Mouse (Mus musculus) right cerebral cortex, adult 2 months (tissue): ENCODE measurements at regions not wholly inside any gene's neighbourhood (a gene's known extent, or its start where the extent isn't known, plus 50 kb on each side); places are given as distances from the start of the nearest gene placed in this dataset.

Experiments used
- DNase-seq, 2 experiments: peaks; one replicate each; pipeline ENCODE4 v3.0.0; 2021 to 2022; ENCODE audit warnings: low spot score in 2 of 2

- no peak for DNase-seq
Observed at GRCm38 (mm10) chr1:193578661-193579175, 208.6 kb upstream of the Camk1g start.

- no peak for DNase-seq
Observed at GRCm38 (mm10) chr1:193577821-193578220, 207.7 kb upstream of the Camk1g start.

DNA sequence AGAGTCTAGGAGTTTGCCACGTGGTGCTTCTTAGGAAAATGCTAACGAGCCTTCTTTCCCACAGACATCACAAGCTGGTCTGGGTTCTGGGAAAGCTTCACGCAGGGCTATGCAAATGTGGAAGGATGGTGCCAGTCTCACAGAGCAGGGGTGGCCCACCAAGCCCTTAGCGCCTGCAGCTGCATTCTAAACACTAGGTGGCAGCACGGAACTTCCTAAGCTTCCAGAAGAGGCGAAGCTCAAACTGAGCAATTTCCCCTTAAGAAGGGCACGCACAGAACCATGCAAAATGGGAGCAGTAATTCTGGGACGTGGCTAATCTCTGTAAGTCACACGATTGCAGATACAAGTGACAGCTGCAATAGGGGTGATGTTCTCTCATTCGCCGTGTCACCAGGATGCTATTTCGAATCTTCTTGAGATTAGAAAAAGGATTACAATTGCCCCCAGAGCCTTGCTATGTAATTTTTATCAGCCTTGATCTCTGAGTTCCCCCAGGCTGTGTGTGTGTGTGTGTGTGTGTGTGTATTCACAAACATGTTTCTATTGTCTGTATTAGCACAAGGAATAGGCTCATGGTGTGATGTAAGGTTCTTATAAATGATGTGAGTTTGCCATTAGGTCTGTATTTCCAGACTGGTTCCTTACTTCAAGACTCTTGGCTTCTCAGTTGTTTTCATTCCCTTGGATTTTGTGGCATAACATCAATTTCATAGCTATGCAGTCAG lies 206.1 kb upstream of the Camk1g start:
- peak; percentile 90 to 92 for DNase-seq

- no peak for DNase-seq
Observed at GRCm38 (mm10) chr1:193572827-193573226, 202.7 kb upstream of the Camk1g start.

GRCm38 (mm10) chr1:193572411-193572810 lies 202.3 kb upstream of the Camk1g start:
- DNase-seq = no peak

DNA sequence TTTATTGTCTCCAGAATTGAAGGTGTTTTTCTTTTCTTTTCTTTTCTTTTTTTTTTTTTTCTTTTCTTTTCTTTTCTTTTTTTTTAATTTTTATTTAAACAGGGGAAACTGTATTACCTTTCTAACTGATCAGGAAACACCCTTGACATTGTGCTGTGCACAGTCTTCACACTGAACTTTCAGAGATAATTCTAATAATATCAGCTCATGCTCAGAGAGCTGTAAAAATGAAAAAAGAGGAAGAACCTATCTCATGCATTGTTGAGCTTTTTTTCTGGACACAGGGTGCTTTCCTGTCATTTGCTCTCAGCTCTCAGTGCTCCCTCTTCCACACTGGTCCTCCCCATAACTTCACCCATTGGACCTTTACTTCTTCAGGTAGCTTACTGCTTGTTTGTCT lies 201.0 kb upstream of the Camk1g start:
- no peak for DNase-seq

DNA sequence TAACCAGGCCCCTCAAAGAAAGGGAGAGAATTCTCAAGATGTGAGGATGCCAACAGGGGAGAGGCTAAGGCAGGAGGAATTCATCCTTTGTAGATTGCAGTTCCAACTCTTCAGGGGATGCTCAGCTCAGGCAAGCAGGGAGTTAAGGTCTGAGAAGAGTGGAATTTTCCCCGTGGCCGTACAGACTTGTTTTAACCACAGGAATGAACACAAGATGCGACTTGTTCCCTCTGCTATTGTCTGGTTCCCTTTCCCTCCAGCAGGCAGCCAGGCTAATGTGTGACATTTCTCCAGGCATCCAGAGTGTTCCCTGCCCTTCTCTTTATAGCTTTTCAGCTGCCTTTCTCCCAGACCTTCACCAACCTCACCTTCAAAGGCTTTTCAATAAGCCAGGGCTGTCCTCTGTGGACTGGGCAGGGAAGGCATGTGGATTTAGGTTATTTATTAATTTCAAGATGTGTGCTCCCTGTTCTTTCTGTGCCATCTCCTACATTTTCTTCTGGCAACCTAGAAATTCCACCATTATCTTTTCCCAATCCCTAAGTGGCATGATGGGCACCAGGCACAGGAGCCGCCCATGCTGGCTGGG lies 198.6 kb upstream of the Camk1g start:
- no peak for DNase-seq

- no peak for DNase-seq
Observed at GRCm38 (mm10) chr1:193567217-193567616, 197.1 kb upstream of the Camk1g start.

GRCm38 (mm10) chr1:193564225-193564624 lies 194.1 kb upstream of the Camk1g start:
- no peak for DNase-seq

GRCm38 (mm10) chr1:193562242-193562641 lies 192.1 kb upstream of the Camk1g start:
- DNase-seq = no peak

- DNase-seq = no peak
Observed at GRCm38 (mm10) chr1:193558122-193558521, 188.0 kb upstream of the Camk1g start.

GRCm38 (mm10) chr1:193554731-193555130 lies 184.6 kb upstream of the Camk1g start:
- DNase-seq = no peak

DNA sequence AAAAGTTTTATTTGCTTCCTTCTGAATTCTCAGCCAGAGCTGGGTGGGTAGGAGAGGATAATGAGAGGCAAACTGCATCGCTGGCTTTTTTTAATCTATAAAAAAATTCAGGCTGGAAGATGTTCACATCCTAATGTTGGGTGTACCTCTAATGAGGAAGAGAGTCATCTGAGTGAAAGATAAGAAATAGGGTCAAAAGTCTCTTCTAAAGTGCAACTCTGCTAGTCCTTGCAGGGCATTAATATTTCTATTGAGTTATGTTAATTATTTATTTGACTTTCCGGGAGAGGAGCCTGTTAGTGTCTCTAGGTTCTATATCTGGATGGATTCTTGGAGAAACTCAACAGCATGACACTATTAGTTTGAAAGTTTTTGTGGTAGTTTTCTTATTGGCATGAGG lies 182.2 kb upstream of the Camk1g start:
- no peak for DNase-seq

DNA sequence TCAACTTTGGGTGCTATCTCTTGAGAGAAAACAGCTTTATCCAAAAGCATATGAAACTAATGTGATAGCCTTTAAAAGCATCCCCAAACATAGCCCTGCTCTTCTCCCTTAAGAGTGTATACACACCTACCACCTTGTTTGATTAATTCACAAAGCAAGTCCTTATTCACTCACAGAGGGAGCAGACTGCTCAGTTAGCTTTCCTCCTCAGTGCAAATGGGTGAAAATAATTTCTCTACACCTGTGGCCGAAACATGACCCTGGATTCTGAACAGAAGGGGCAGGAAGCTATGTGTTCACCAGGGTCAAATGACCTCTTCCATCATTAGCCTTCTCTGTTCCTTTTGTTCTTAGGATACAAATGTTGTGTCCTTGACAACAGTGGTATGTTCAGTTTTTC lies 181.2 kb upstream of the Camk1g start:
- no peak for DNase-seq

DNA sequence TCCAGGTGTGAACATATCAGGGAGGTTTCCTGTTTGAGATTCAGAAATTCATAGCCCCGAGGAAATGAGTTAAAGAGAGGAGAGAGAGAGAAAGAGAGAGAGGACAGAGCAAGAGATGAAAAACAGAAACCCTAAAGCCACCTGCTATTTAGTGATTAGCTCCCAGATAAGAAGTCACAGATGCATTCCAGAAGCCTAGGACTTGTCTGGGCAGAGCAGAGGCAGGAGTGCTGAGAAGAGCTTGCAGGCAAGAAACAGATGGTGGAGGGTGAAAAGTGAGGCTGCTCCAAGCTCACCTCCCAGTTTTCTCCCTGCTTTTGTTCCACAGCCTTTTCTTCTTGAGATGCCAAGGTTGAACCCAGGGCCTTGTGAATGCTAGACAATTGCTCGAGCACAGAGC lies 180.7 kb upstream of the Camk1g start:
- DNase-seq = no peak

DNA sequence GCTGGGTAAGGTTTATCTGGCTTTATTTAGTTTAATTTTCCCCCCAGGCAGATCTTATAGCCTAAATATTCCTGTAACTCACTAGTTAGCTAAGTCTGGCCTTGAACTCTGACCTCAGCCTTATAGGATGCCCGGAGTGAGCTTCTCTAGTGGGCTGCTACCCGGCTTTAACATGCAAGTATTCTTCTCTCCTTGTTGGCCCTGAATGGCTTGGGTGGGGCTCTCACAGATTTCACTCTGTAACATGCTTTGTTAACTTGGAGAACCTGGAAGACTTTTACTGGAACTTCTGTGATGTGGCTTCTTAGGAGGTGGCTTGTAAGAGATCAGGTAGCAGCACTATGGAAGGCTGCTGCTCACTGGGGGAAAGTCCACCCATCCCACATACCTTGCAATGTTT lies 177.3 kb upstream of the Camk1g start:
- no peak for DNase-seq

DNA sequence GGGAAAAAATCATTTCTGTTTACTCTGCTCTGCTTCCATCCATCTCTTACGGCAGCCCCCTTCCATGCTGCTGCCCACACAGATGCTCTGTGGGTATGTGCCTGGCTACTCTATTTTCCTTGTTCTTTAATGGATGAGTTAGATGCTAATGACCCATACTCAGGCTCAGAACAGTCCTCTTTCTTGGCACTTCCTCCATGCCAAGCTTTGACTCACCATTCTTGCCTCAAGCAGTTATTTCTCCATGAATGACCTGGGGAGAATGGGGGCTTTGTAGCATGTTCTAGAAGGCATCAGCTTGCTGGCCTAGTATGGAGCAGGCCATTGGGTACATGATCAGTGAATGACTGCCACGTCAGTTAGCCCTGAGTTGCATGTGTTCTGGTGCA lies 175.9 kb upstream of the Camk1g start:
- no peak for DNase-seq

DNA sequence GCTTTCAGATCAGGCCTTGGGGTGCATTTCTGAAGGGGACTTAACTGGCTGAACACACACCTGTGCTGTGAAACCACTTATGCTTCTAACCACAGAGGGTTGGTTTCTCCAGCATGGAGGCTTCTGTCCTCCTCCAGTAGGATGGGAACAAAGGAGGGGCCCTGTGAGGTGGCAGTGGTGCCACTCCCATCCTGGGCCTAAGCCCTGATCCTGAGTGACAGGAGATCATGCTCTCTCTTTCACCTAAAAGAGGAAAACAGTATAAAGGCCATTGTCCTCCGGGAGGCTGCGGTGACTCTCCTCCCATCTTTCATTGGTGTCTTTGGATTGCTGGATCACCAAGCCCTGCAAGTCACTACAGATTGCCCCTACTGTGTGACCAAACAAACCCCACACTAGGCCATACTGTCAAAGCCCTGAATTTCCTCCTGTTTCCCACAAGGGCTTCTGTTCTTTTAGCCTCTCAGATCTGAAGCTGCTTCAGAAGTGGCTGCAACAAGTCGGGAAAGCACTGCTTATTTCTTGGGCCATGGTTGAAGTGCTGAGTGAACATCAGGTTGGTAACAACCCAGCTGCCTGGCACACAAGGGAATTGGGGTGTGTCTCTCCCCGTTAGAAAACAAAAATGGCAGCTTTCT lies 175.4 kb upstream of the Camk1g start:
- no peak for DNase-seq

GRCm38 (mm10) chr1:193544804-193545203 lies 174.7 kb upstream of the Camk1g start:
- no peak for DNase-seq

DNA sequence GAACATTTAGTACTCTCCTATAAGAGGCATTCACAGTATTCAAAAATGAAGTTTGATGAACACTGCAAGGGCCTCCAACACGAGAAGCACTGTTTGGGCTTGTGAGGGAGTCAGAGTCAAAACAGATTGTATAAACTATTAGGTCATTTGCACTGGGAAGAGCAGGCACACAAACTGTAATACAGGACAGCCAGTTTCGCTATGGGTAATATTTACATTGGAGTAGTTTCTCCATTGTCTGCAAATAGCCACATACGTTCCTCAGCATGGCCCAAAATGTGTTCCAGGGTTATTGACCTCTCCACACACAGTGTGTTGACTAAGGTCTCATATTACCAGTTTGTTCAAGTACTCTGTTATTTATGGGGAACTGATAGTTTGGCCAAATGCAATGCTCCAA lies 173.7 kb upstream of the Camk1g start:
- DNase-seq = no peak

DNA sequence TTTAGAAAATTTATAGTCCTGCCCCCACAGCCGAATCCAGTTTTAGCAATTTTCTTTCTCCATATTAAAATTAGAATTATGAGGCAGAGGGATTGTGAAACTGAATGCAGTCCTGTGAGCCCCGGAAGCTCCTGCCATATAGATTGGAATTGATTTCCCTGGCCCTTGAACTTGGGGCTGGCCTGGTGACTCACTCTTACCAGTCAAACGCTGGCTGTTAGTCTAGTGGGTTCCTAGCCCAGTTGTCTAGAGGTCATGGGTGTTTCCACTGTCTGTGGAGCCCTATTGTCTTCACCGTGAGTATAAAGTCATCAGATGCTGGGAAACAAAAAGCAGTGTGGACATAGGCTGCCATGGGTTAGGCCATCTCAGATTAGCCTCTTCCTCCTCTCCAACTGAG lies 173.2 kb upstream of the Camk1g start:
- no peak for DNase-seq

DNA sequence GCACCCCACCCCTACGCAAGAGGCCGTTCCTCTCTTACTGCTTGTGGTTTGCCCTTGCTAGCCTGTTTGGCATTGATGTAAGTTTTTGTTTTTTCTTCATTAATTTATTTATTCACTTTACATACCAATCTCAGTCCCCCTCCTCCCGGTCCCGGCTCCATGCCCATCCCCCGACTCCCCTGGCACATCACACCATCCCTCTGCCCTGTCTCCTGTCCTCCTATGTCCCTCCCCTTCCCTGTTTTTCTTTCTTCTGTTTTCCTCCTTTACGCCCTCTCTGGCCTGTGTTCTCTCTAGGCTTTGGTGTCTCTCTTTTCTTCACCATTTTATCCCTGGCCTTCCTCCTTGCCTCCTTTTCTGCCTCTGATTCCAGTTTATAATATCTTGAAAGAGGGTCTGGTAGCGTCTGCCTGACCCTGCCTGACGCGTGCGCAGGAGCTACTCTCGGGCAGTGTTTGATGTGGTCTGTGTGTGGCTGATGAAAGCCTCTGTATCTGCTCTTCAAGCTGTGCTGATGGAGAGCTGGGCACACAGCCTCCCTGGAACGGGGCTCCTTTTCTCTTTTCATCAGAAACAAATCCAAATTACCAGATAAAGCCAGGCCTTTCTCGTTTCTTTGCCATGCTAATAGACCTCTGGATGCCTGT lies 172.0 kb upstream of the Camk1g start:
- DNase-seq = no peak

GRCm38 (mm10) chr1:193541281-193541680 lies 171.2 kb upstream of the Camk1g start:
- no peak for DNase-seq
